Mouse (Mus musculus) kidney, adult 11 months (tissue): ENCODE measurements around the gene Fkbp14.

Source experiments
- DNase-seq: peaks from one replicate; pipeline ENCODE4 v3.0.0; 2022

Gene Fkbp14

GRCm38 (mm10) chr6:54597208-54597607 is at the start of gene Fkbp14:
Fkbp14 (minus strand) TSS chr6:54597308.
- no peak for DNase-seq

GRCm38 (mm10) chr6:54643181-54643580 is 46.1 kb upstream of the Fkbp14 start:
- DNase-seq, result no peak

- no peak for DNase-seq
Measured at GRCm38 (mm10) chr6:54641953-54642352, 44.8 kb upstream of the Fkbp14 start.

- DNase-seq, result no peak
Measured at GRCm38 (mm10) chr6:54639877-54640276, 42.8 kb upstream of the Fkbp14 start.

GRCm38 (mm10) chr6:54631462-54631861 is 34.4 kb upstream of the Fkbp14 start:
- no peak for DNase-seq

- DNase-seq, result peak; percentile 19
Measured at GRCm38 (mm10) chr6:54629734-54630133, 32.6 kb upstream of the Fkbp14 start.

- DNase-seq, result no peak
Measured at GRCm38 (mm10) chr6:54628381-54628780, 31.3 kb upstream of the Fkbp14 start.

GRCm38 (mm10) chr6:54620357-54620756 is 23.2 kb upstream of the Fkbp14 start:
- no peak for DNase-seq

GRCm38 (mm10) chr6:54619530-54619929 is 22.4 kb upstream of the Fkbp14 start:
- DNase-seq, result no peak

GRCm38 (mm10) chr6:54617363-54617762 is 20.3 kb upstream of the Fkbp14 start:
- DNase-seq, result no peak

- DNase-seq, result no peak
Measured at GRCm38 (mm10) chr6:54606241-54606640, 9.1 kb upstream of the Fkbp14 start.

GRCm38 (mm10) chr6:54604001-54604715 is 7.0 kb upstream of the Fkbp14 start:
- no peak for DNase-seq

GRCm38 (mm10) chr6:54602891-54603290 is 5.8 kb upstream of the Fkbp14 start:
- no peak for DNase-seq

- DNase-seq, result no peak
Measured at GRCm38 (mm10) chr6:54600681-54601347, 3.7 kb upstream of the Fkbp14 start.

GRCm38 (mm10) chr6:54597711-54598110 is 603 bp upstream of the Fkbp14 start:
- DNase-seq, result peak; percentile 22

GRCm38 (mm10) chr6:54595330-54595878 is 1.7 kb downstream of the Fkbp14 start:
- no peak for DNase-seq

- peak; percentile 90 for DNase-seq
Measured at GRCm38 (mm10) chr6:54594469-54595329, 2.4 kb downstream of the Fkbp14 start, which contains the start of gene Plekha8. Plekha8 (plus strand) TSS chr6:54595111.

- DNase-seq, result peak; percentile 36
Measured at GRCm38 (mm10) chr6:54593766-54594468, 3.2 kb downstream of the Fkbp14 start.

GRCm38 (mm10) chr6:54592938-54593535 is 4.1 kb downstream of the Fkbp14 start:
- peak; percentile 96 for DNase-seq

- DNase-seq, result no peak
Measured at GRCm38 (mm10) chr6:54591778-54592177, 5.3 kb downstream of the Fkbp14 start.

GRCm38 (mm10) chr6:54590691-54591090 is 6.4 kb downstream of the Fkbp14 start:
- DNase-seq, result no peak

GRCm38 (mm10) chr6:54588212-54588611 is 8.9 kb downstream of the Fkbp14 start:
- DNase-seq, result no peak
